Mouse (Mus musculus) limb, embryonic 12.5 days (tissue): ENCODE data around the gene Mamdc4. TPM values are rescaled to one million over a fixed set of nuclear protein-coding genes. Genes with fewer than 3 reads are reported as not detected.

Experiments used
- ATAC-seq: fragments of 200-750 bp; cut with Nextera tagmentation; 2 replicates; pipeline ENCODE4 v1.8.0; 2017; ENCODE audit warnings: low read depth, moderate TSS enrichment; ENCODE audit not compliant: insufficient number of reproducible peaks, insufficient read depth, low FRiP score, low TSS enrichment
- H3K27ac ChIP-seq: fragments of 300-500 bp; sonication (generic); 2 replicates; pipeline ENCODE4 v1.5.1; 2016; ENCODE audit warnings: mild to moderate bottlenecking, moderate library complexity
- H3K27me3 ChIP-seq: fragments of 300-500 bp; sonication (generic); 2 replicates; pipeline ENCODE4 v1.6.1; 2016; ENCODE audit warnings: mild to moderate bottlenecking, moderate library complexity
- H3K36me3 ChIP-seq: fragments of 300-500 bp; sonication (generic); 2 replicates; pipeline ENCODE4 v1.6.1; 2016; ENCODE audit warnings: mild to moderate bottlenecking, moderate library complexity
- H3K4me1 ChIP-seq: fragments of 300-500 bp; sonication (generic); replicated peaks from 2 replicates; pipeline ENCODE4 v1.6.1; 2016
- H3K4me2 ChIP-seq: fragments of 300-500 bp; sonication (generic); 2 replicates; pipeline ENCODE4 v1.6.1; 2016; ENCODE audit warnings: mild to moderate bottlenecking, moderate library complexity
- H3K4me3 ChIP-seq: fragments of 300-500 bp; sonication (generic); replicated peaks from 2 replicates; pipeline ENCODE4 v1.5.1; 2016; ENCODE audit warnings: mild to moderate bottlenecking
- H3K9ac ChIP-seq: fragments of 300-500 bp; sonication (generic); replicated peaks from 2 replicates; pipeline ENCODE4 v1.6.1; 2016; ENCODE audit warnings: mild to moderate bottlenecking, moderate library complexity
- H3K9me3 ChIP-seq: fragments of 300-500 bp; sonication (generic); 2 replicates; pipeline ENCODE4 v1.6.1; 2016; ENCODE audit warnings: mild to moderate bottlenecking, moderate library complexity
- WGBS: fragments of 180-500 bp; shearing (Covaris S2); methylation state at CpG from one replicate; pipeline ENCODE4 v1.1.7; 2016; 5-methylcytosine and 5-hydroxymethylcytosine counted together
- polyA plus RNA-seq: library from polyadenylated mRNA; unstranded; fragments of >200 nt; fragmentation: Nextera tagmentation; extraction: Ambion mirVana; gene quantifications from 2 replicates; pipeline ENCODE4 v1.2.1, GENCODE M21; 2016

Mamdc4 gene
- polyA plus RNA-seq, 1 experiment from 2014 or later: 3.0 TPM

DNA sequence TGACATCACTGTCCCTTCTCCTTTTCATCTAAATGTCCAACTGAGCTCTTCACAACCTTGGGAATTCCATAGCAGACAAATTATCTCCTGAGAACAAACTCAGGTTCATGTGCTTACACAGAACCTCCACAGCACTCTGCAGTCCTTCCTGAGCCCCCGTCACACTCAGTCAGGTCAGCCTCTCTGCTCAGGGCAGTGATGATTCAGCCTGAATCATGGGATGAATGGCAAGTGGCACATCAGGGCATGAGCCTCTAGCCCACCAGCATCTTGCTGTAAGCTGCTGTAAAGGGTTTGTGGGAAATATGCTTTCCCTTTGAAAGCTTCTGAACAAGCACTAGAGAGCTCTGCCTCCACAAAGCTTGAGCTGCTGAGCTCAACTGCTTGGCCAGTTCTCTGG, 24.1 kb upstream of the Mamdc4 start:
- ATAC-seq: no peak
- Histone ChIP-seq H3K4me3 (no peak overlapping the region), H3K4me1 (no peaks in the 10 kb centered on the region), H3K27me3 (no peaks in the 10 kb centered on the region), H3K4me2 (no peak overlapping the region), H3K9me3 (no peaks in the 10 kb centered on the region), H3K27ac (no peak overlapping the region), H3K36me3 (peaks cover 95% of the 10 kb centered on the region), H3K9ac (no peak overlapping the region)
- 91% methylated on average over 1 of the region's 1 CpGs for WGBS

- no peak overlapping the region for H3K4me2 ChIP-seq
- ATAC-seq: no peak
- H3K36me3 ChIP-seq: peaks cover 95% of the 10 kb centered on the region
- H3K4me3 ChIP-seq: no peak overlapping the region
- H3K9ac ChIP-seq: no peak overlapping the region
- WGBS: 95% methylated on average over 5 of the region's 5 CpGs
- H3K27me3 ChIP-seq: no peaks in the 10 kb centered on the region
- H3K27ac ChIP-seq: no peak overlapping the region
- H3K4me1 ChIP-seq: no peaks in the 10 kb centered on the region
- H3K9me3 ChIP-seq: no peaks in the 10 kb centered on the region
Observed at GRCm38 (mm10) chr2:25596765-25597510, 22.3 kb upstream of the Mamdc4 start.

DNA sequence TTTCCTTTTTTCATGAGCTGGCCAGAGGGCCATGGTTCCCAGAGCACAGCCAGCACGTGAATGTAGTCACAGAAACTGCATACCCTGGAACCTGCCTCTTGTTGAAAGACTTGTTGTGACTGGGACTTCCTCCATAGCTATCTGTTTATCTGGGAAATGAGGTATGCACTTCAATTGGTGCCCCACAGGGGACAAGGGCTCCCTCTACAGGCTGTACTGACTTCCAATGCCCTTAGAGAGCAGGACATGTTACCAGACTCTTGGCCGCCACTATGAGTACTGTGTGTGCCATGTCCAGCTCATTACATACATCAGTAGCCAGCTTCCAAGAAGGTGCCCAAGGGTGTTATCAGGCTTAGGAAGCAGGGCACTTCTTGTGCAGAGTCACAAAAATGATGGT, 17.2 kb upstream of the Mamdc4 start:
- Histone ChIP-seq H3K27me3 (no peaks in the 10 kb centered on the region), H3K36me3 (peaks cover 95% of the 10 kb centered on the region), H3K9me3 (no peaks in the 10 kb centered on the region), H3K9ac (no peak overlapping the region), H3K4me2 (no peak overlapping the region), H3K27ac (no peak overlapping the region), H3K4me3 (no peak overlapping the region), H3K4me1 (no peaks in the 10 kb centered on the region)
- 95% methylated on average over 2 of the region's 2 CpGs for WGBS
- ATAC-seq: no peak

- no peak overlapping the region for H3K9ac ChIP-seq
- no peak overlapping the region for H3K4me3 ChIP-seq
- no peak overlapping the region for H3K4me2 ChIP-seq
- peaks cover 98% of the 10 kb centered on the region for H3K36me3 ChIP-seq
- peaks cover 3% of the 10 kb centered on the region; the same call in 1 of the 2 replicates for H3K4me1 ChIP-seq
- ATAC-seq: no peak
- no peaks in the 10 kb centered on the region for H3K9me3 ChIP-seq
- H3K27ac ChIP-seq: no peak overlapping the region
- 95% methylated on average over 8 of the region's 8 CpGs for WGBS
- no peaks in the 10 kb centered on the region for H3K27me3 ChIP-seq
Observed at GRCm38 (mm10) chr2:25588227-25588907, 13.7 kb upstream of the Mamdc4 start.

DNA sequence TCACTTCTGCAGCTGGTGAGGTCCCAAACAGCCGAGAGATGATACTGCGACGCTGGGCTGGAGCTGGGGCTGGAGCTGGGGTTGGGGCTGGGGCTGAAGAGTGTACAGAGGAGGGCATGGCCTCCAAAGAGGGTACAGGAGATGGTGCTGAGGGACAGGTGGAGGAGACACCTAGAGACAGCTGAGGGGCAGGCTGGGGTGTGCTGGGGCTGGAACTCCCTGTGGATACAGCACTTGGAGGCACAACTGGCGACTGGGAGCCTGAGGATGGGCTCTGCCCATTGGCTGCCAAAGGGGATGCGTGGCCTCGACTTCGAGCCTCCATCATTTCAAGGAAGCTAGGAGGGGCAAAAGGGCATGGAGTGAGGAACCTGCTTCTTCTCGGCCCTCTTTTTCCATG, 12.6 kb upstream of the Mamdc4 start:
- Histone ChIP-seq H3K4me1 (peaks cover 14% of the 10 kb centered on the region), H3K36me3 (peaks cover 95% of the 10 kb centered on the region), H3K9ac (no peak overlapping the region), H3K4me2 (no peak overlapping the region), H3K9me3 (no peaks in the 10 kb centered on the region), H3K4me3 (no peak overlapping the region), H3K27me3 (no peaks in the 10 kb centered on the region), H3K27ac (no peak overlapping the region)
- ATAC-seq: no peak
- WGBS: 93% methylated on average over 8 of the region's 8 CpGs

DNA sequence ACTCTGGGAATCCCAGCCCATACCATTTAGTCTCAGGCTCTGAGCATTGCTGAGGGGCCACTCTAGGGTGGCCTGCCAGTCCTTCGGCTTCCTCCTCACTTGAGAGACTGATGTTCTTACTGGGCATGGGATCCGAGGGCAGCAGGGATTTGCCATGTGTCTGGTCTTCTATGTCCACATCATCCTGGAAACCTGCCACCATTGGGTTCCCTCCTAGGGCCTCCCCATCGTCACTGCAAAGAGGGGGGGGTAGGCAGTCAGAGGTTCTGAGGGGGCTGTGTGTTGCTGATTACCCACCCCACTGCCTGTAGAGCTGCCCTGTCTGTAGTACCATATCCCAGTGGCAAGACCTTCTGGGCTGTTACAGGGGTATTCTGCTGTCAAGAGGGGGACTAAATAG, 11.0 kb upstream of the Mamdc4 start:
- no peak overlapping the region for H3K27ac ChIP-seq
- no peak for ATAC-seq
- H3K36me3 ChIP-seq: peaks cover 78% of the 10 kb centered on the region
- no peak overlapping the region for H3K4me3 ChIP-seq
- H3K9me3 ChIP-seq: no peaks in the 10 kb centered on the region
- WGBS: 91% methylated on average over 3 of the region's 3 CpGs
- no peak overlapping the region for H3K9ac ChIP-seq
- H3K27me3 ChIP-seq: peaks cover 7% of the 10 kb centered on the region
- H3K4me2 ChIP-seq: no peak overlapping the region
- H3K4me1 ChIP-seq: peaks cover 28% of the 10 kb centered on the region

DNA sequence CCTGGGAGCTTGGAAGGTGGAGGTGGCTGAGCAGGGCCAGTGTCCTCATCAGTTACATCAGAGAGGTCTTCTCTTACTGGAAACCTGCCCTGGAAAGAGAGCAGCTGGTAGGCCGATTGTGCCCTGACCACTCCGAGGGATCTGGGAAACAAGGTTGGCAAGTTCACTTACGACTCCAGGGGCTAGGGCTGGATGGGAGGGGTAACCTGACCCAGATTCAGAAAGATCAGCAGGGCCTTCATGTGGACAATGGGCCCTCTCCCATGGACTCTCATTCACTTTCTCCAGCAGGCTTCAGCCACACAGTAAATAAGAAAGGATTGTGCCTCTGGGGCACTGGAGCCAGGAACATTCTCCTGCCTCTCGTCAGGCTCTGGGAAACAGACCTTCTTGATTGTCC, 10.2 kb upstream of the Mamdc4 start:
- Histone ChIP-seq H3K4me2 (no peak overlapping the region), H3K36me3 (peaks cover 71% of the 10 kb centered on the region)
- WGBS: 91% methylated on average over 4 of the region's 4 CpGs

DNA sequence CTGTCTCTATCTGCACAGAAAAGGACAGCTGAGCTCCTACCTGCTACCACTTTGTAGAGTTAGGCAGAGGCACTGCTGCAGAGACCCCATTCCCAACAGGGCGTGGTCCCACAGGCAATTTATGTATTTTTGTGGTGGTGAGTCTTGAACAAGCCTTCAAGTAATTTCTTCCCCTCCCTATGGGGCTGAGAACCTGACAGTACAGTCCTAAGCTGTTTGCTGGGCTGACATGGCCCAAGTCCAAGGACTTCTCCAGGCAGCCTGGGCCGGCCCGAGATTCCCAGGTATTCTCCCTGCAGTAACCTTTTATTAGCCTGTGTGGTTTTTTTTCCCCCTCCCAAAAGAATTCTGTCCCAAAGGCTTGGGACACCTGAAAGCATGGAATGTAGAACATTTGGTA, 9.5 kb upstream of the Mamdc4 start:
- Histone ChIP-seq H3K27me3 (peaks cover 22% of the 10 kb centered on the region), H3K36me3 (peaks cover 64% of the 10 kb centered on the region), H3K9ac (no peak overlapping the region), H3K4me1 (peaks cover 40% of the 10 kb centered on the region), H3K27ac (no peak overlapping the region), H3K4me2 (no peak overlapping the region), H3K9me3 (no peaks in the 10 kb centered on the region), H3K4me3 (no peak overlapping the region)
- 90% methylated on average over 3 of the region's 3 CpGs for WGBS
- no peak for ATAC-seq

More for the DNA sequence above, 10.2 kb upstream of the Mamdc4 start:
- peaks cover 33% of the 10 kb centered on the region for H3K4me1 ChIP-seq
- peaks cover 15% of the 10 kb centered on the region for H3K27me3 ChIP-seq
- no peak overlapping the region for H3K27ac ChIP-seq
- no peak for ATAC-seq
- H3K4me3 ChIP-seq: no peak overlapping the region
- H3K9ac ChIP-seq: no peak overlapping the region
- no peaks in the 10 kb centered on the region for H3K9me3 ChIP-seq

DNA sequence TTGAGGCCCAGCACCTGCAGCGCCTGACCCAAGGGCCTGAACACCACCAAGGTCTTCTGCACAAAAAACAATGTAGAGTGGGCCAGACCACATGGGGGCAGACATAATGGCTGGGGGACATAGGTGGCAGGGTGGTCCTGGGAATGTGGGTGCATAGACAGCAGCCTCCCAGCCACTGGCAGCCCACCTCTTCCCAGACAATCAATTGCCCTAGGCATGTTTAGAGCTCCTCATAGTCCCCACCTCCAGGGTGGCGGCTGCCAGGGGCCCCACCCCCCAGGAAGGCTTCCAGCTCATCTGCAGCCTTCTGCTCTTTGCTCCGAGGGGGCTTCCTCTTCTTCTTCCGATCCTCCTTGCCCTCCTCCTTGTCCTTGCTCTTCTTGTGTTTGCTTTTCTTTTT, 8.9 kb upstream of the Mamdc4 start:
- peaks cover 58% of the 10 kb centered on the region for H3K36me3 ChIP-seq
- no peak overlapping the region for H3K27ac ChIP-seq
- WGBS: 79% methylated on average over 4 of the region's 4 CpGs
- peaks cover 28% of the 10 kb centered on the region for H3K27me3 ChIP-seq
- peaks cover 45% of the 10 kb centered on the region for H3K4me1 ChIP-seq
- no peak for ATAC-seq
- no peak overlapping the region for H3K4me2 ChIP-seq
- no peak overlapping the region for H3K9ac ChIP-seq
- no peak overlapping the region for H3K4me3 ChIP-seq
- no peaks in the 10 kb centered on the region for H3K9me3 ChIP-seq

DNA sequence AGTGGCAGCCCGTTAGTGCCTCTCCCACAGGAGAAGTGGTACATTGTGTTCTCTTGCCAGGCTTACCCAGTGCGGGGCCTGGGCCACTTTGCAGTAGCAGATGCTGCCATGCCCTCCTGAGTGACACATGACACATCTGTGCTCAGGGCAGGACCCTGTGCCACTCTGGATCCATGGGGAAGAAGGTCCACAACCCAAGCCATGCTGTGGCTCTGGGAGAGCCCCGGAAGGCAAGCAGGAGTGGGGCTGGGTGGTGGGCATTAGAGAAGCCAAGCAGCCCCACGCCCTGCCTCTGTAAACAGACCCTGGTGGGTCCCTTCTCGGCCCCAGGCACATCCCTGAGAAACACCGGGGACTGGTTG, 8.5 kb upstream of the Mamdc4 start:
- H3K27me3 ChIP-seq: peaks cover 32% of the 10 kb centered on the region
- WGBS: 81% methylated on average over 6 of the region's 6 CpGs
- H3K4me3 ChIP-seq: no peak overlapping the region
- H3K9me3 ChIP-seq: no peaks in the 10 kb centered on the region
- no peak for ATAC-seq
- H3K9ac ChIP-seq: peak overlapping the region; percentile 27; the same call in 1 of the 2 replicates
- no peak overlapping the region for H3K27ac ChIP-seq
- H3K4me1 ChIP-seq: peaks cover 50% of the 10 kb centered on the region
- H3K36me3 ChIP-seq: peaks cover 53% of the 10 kb centered on the region
- no peak overlapping the region for H3K4me2 ChIP-seq

DNA sequence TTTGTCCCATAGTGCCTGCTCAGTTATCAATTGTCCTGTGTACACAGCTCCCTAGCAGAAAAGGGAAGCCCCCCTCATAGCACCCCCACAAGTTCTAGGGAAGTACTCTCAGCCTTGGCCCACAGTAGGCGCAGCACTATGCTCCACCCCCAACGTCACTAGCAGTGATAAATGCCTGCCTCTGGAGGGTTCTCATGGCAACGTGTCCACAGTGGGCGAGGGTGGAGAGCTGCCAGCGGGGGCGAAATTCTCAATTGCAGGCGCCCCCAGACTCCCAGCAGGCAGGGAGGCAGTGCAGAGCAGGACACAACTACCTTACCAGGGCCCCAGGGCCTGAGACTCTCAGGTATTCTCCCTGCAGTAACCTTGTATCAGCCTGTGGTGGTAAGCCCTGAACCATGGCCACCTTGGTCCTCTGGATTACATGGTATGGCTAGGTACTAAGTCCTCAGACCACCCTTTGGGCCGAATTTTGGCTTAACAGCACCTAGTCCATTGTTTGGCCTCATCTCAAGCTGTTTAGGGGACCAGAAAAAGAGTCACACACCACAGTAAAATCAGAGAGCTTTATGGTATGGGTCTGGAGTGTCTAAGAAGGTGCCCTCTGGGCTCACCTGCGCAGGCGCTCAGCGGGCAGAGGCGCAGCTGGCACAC, 7.9 kb upstream of the Mamdc4 start:
- peaks cover 38% of the 10 kb centered on the region for H3K27me3 ChIP-seq
- H3K27ac ChIP-seq: no peak overlapping the region
- H3K9me3 ChIP-seq: no peaks in the 10 kb centered on the region
- no peak for ATAC-seq
- H3K36me3 ChIP-seq: peaks cover 48% of the 10 kb centered on the region
- H3K4me3 ChIP-seq: no peak overlapping the region
- peak overlapping the region; percentile 27; the same call in 1 of the 2 replicates for H3K9ac ChIP-seq
- WGBS: 61% methylated on average over 12 of the region's 12 CpGs
- peaks cover 55% of the 10 kb centered on the region for H3K4me1 ChIP-seq
- H3K4me2 ChIP-seq: no peak overlapping the region
